Comparison of ENCODE assay signal across 13 mouse cellular contexts in the genomic region with DNA sequence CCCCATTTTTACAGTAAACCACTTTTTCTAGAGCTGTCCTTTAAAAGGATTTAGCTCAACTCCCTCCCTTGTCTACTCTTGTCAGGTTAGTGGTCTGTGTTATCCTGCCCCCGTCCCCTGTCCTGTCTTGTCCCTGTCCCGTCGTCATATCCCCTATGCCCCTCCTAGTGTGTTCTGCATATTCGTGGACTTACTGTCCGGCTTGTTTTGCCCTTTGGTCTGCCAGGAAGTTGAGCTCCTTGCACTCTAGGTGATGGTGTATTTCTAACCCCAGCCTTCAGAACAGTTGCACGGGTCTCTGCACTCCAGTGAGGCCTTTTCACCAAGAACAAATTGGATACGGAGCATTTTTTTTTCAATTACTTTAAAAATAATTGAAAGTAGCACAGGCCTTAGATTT.
"Had no signal": no experiment of that assay in that cellular context is flagged by ENCODE, and none has a peak within 500 bp of the region (broad histone marks: within the 10 kb centered on the region; RNA-seq: fewer than 3 reads in every experiment).

No protein-coding gene starts in this region.

- H3K4me2 ChIP-seq: limb, embryonic 13.5 days; liver, embryonic 15.5 days; lung, embryonic 15.5 days; midbrain, embryonic 13.5 days; stomach, embryonic 15.5 days had no signal

- ATAC-seq: midbrain, embryonic 13.5 days had no signal

- H3K4me3 ChIP-seq: limb, embryonic 13.5 days; liver, embryonic 15.5 days; lung, embryonic 15.5 days; megakaryocyte, embryonic 14.5 days; midbrain, embryonic 13.5 days; stomach, embryonic 15.5 days had no signal

- H3K9me3 ChIP-seq: limb, embryonic 13.5 days; liver, embryonic 15.5 days; lung, embryonic 15.5 days; megakaryocyte, embryonic 14.5 days; midbrain, embryonic 13.5 days; stomach, embryonic 15.5 days had no signal

- H3K27me3 ChIP-seq: limb, embryonic 13.5 days; liver, embryonic 15.5 days; lung, embryonic 15.5 days; megakaryocyte, embryonic 14.5 days; midbrain, embryonic 13.5 days; stomach, embryonic 15.5 days had no signal

- H3K9ac ChIP-seq: limb, embryonic 13.5 days; liver, embryonic 15.5 days; lung, embryonic 15.5 days; midbrain, embryonic 13.5 days; stomach, embryonic 15.5 days had no signal

- H3K27ac ChIP-seq: kidney, postnatal 0 days; limb, embryonic 13.5 days; lung, embryonic 15.5 days; macrophage; midbrain, embryonic 13.5 days; stomach, embryonic 15.5 days had no signal

- DNase-seq: left cerebral cortex, postnatal 4 days; lung, postnatal 14 days; right cerebral cortex, postnatal 14 days; thymus, adult 2 months; thymus, postnatal 25 days had no signal
